Mouse (Mus musculus) cortical plate, adult 2 months (tissue): ENCODE results near the gene Pla2g10.
"Not testable (repeated sequence)": the region's sequence is repeated elsewhere in the genome, so short reads cannot be mapped to it uniquely, and the experiment has no call there.

ENCODE experiments used
- CTCF ChIP-seq: fragments of 200-500 bp; IDR thresholded peaks from 2 replicates; pipeline ENCODE4 v1.5.1; 2011; ENCODE audit warnings: mild to moderate bottlenecking, control low read depth, low read length; ENCODE audit not compliant: insufficient read depth; ENCODE audit errors: extremely low read depth
- POLR2A ChIP-seq: fragments of 200-500 bp; IDR thresholded peaks from 2 replicates; pipeline ENCODE4 v1.6.1; 2011; ENCODE audit warnings: mild to moderate bottlenecking, low read length, control low read depth; ENCODE audit not compliant: insufficient read depth; ENCODE audit errors: extremely low read depth

DNA sequence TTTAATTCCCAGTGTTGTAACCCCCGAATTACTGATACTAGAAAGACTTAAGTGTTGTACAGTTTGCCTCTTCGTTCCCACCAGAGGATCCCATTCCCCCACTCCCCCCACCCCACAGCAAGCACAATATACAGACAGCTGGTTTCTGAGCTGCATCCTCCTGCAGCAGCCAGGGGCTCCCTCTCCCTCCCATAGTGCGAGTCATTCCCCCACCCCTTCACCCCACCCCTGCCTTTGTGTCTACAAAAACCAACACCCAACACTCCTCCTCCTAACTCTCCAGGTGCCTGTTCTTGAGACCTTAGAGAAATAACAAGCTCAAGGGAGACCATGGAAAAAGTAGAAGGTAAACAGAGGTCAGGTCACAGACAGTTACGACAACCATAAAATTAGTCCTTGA lies 40.8 kb upstream of the Pla2g10 start:
- TF ChIP-seq POLR2A, CTCF: not testable (repeated sequence)
